Mouse (Mus musculus) induced T-regulatory cell, adult 2 months (primary cell): ENCODE results near the gene Actg1.

Source experiments
- DNase-seq: peaks from one replicate; pipeline ENCODE4 v3.0.0-alpha.2; 2012; ENCODE audit warnings: low read depth

Actg1 gene

DNA sequence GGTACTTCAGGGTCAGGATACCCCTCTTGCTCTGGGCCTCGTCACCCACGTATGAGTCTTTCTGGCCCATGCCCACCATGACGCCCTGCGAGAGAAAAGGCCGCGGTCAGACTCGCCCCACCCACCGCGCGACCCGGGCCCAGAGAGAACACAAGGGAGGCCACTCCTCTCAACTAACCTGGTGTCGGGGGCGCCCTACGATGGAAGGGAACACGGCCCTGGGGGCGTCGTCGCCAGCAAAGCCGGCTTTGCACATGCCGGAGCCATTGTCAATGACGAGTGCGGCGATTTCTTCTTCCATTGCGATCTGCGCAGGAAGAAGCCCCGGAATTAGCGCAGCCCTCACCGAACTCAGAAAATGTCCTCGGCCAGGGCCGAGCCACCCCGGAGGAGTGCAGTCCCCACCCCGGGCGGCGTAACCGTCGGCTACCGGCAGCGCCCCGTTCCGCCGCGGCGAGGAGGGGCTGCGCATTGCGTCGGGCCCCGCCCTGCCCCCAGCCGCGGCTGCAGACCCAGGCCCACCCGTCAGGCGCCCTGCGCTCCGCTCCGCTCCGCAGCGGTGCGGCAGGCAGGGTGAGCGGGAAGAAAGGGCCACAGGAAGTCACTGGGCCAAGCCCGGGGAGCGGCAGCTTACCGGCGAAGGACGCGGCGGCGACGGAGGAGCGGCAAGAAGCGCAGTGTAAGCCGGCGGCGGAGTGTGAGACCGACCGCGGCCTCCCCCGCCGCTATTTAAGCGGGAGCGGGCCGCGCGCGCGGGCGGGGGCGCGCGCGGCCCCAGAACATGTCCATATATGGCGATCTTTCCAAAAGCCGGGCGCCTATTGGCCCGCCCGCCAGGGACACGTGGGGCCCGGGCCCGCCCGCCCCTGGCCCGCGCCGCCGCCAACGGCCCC is at the start of gene Actg1:
Gene Actg1 (minus strand): TSS at position 752 of the 893 bp plus-strand sequence.
- peak; percentile 94 for DNase-seq

DNA sequence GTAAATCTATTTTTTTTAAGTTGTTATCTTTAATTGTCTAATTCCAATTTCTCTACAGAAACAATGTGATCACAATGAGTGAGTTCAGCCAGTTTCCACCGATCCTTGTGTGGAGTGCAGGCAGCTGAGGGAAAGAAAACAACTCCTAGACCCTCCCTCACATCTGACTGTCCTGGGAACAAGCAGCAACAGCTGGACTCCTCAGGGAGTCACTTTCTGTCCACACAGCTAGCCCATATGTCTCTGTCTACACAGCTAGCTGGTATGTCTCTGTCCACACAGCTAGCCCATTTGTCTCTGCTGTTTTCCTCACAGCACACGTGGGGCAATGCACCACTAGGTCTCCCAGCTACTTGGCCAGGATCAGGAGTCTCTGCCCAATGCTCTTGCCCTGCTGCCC is 49.3 kb upstream of the Actg1 start:
- DNase-seq: no peak

DNA sequence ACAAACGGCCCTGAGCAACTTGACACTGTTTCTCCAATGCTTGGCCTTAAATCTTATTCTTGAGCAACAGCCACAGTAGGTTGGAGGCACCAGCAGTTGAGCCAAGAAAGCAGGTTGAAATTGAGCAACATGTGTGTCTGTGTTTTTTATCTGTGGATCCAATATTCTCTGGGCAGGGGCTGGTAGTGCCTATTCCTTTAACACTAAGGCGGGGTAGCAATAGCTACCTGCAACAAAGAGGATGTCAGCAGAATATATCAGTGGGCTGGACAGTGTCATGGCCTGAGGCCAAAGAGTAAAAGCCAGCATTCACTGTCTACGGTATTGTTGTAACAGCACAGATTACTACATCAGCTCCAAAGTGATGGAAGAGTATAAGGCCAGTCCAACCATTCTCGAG is 47.3 kb upstream of the Actg1 start:
- no peak for DNase-seq

GRCm38 (mm10) chr11:120388580-120388979 is 40.2 kb upstream of the Actg1 start:
- DNase-seq: no peak

- no peak for DNase-seq
These were observed 38.8 kb upstream of the Actg1 start for GRCm38 (mm10) chr11:120387157-120387556.

DNA sequence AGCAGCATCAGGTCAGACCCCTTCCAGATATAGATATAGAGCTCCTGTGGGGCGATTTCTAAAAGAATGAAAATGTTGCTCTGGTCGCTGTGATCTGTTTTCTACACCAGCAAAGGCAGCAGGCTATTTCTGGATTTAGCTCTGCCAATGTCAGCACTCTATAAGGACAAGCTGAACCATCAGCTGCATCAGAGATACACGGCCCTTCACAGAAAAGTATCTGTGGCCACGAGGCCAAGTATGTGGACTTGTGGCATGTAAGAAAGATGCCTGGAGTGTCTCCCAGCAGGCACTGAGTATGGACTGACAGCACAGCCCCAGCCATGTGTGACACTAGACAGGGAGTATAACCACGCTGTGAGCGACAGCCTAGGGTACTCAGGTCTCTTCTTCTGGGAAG is 38.3 kb upstream of the Actg1 start:
- no peak for DNase-seq

- DNase-seq: no peak
These were observed 34.2 kb upstream of the Actg1 start for GRCm38 (mm10) chr11:120382509-120382908.

GRCm38 (mm10) chr11:120381157-120381556 is 32.8 kb upstream of the Actg1 start:
- no peak for DNase-seq

- DNase-seq: no peak
These were observed 31.9 kb upstream of the Actg1 start for GRCm38 (mm10) chr11:120380271-120380670.

GRCm38 (mm10) chr11:120378611-120379540 is 30.5 kb upstream of the Actg1 start, which contains the start of gene Faap100:
Gene Faap100 (minus strand): TSS chr11:120378764.
- peak; percentile 96 for DNase-seq

- DNase-seq: peak; percentile 55
These were observed 29.8 kb upstream of the Actg1 start for GRCm38 (mm10) chr11:120378031-120378610.

GRCm38 (mm10) chr11:120377337-120377736 is 29.0 kb upstream of the Actg1 start:
- no peak for DNase-seq

DNA sequence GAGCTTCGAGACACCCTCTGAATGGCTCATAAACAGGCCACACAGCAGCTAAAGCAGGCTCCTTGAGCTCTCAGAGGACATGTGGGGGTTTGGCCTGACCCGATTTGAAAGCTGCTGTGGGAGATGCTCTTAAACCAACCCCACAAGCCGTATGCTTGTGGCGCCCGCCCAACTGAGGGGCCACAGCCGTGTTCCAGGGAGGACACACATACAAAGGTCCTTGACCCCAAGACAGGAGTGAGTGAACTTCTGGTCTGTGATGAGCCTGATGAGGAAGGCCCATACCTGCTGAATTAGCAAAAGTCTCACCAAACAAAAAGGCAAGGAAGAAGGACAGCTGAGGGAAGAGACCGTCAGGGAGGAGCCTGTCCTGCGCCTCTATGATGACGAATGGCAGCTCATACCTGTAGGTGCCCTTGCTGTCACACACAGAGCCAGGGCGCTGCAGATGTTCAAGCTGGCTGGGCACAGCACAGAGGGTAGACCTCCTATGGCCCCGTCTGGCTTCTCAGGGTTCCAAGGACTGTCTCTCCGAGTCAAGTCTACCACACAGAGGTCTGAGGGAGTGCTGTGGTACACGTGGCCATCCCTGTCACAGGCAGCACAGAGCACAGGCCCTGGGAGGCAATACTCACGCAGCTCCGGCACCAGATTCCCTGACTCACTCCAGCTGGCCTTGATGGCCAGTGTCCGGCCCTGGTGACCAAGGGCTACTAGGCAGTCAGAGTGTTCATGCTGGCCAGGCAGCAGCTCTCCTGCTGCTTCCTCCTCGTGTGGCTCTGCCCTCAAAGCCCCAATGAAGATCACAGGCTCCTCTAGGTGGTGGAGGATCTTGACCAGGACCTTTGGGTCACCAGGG is 28.2 kb upstream of the Actg1 start:
- DNase-seq: no peak

DNA sequence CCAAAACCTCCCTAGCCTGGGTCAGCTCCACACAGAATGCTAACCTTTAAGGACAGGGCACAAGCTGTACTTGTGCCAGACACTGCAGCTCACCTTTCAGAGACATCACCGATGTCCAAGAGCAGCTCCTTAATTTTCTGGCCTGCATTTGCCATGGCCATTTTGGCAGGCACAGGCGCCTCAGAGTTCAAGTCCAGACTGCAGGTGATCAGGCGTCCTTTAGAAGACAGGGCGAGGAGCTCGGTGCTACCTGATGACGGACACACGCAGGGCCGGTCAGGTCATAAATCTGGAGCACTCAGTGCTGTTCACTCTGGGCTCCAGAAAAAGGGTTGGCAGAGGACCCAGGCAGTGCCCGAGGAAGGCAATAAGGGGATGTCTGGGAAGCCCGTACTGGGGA is 27.0 kb upstream of the Actg1 start:
- no peak for DNase-seq

GRCm38 (mm10) chr11:120373820-120374586 is 25.7 kb upstream of the Actg1 start:
- DNase-seq: no peak

DNA sequence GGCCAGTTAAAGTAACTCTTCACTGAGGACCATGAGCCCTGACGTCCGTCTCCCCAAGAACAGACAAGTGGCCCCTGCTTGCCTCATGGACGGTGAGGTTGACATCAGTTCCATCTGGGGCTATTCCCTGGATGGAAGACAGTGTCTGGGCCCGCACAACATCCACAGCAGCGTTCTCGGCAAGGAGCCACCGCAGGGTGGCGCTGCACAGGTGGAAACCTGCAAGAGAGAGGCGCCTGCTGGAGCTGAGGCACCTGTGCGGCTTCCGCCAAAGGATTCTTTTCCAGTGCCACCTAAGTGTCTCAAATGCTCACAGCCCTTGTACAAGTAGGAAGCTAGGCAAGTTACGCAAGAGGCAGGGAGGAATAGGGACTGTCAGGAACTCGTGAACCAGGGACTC is 24.7 kb upstream of the Actg1 start:
- no peak for DNase-seq

DNA sequence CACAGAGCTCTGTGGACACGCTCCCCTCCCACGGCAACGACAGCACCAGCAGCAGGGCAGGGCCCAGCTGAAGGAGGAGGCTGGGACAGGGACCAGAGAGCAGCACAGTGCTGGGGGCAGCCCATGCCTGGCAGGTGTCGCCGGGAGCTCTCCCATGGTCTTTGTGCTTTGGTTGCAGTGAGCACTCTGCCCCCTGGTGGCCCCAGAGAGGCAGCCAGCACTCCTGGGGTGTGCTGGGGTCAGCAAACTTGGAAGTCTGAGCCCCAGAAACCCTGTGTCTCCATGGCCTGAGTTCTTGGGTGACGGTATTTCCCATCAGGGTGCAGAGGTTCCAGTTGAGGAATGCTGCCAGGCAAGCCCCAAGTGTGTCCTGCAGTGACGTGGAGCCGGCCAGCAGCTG is 21.3 kb upstream of the Actg1 start:
- DNase-seq: peak; percentile 82

DNA sequence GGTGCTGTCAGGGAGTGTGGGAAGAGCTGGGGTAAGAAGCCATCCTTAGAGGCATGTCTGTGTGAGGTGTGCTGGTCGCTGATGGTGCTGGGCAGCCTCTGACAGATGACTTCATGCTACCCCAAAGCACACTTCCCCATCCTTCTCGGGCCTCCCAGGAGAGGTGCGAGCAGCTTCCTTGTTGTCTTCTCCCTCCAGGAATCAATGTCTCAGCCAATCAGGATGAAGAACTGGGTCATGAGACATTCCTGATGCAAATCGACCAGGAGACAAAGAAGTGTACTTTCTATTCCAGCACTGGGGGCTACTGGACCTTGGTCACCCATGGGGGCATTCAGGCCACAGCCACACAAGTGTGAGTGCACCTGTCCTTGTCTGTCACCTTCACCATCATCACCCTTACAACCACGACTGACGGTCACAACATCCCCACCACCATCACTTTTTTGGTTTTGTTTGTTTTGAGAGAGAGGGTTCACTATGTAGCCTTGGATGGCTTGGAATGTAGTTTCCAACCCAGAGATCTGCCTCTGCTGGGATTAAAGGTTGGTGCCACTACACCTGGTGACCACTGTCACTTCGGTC is 18.2 kb upstream of the Actg1 start:
- no peak for DNase-seq

- DNase-seq: no peak
These were observed 14.5 kb upstream of the Actg1 start for GRCm38 (mm10) chr11:120362891-120363290.

DNA sequence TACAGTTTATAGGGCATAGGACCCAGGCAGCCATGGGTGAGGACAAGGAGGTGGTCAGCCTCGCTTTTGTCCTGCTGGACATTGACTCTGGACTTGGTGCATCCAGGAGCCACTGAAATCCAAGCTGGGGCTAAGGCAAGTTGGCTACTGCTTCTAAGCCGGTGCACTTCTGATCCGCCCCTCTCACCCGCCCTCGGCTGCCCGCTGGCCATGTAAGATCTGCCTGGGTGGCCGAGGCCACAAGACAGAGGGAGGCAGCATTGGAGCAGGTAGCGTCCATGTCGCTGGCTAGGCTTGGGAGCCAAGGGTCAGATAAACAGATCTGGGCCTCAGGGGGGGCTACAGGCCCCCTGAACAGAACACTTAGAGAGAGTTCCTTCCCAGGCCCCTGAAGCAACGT is 13.0 kb upstream of the Actg1 start, which contains the start of gene Fscn2:
Gene Fscn2 (plus strand): TSS at position 240 of the 400 bp plus-strand sequence.
- no peak for DNase-seq
